Mouse (Mus musculus) erythroid progenitor cell, adult 5-6 weeks (primary cell): ENCODE data around the gene Fam151a. TPM values are rescaled to one million over a fixed set of nuclear protein-coding genes. Genes with fewer than 3 reads are reported as not detected.
A peak's percentile ranks its signal among the peaks of the same experiment; 100 is the strongest.
"Not testable (repeated sequence)": the region's sequence is repeated elsewhere in the genome, so short reads cannot be mapped to it uniquely, and the experiment has no call there.

Experiments
- ATAC-seq: replicated peaks from 2 replicates; pipeline ENCODE4 v1.8.0; 2016; ENCODE audit warnings: moderate number of reproducible peaks, mild to moderate bottlenecking, moderate TSS enrichment, inconsistent platforms; ENCODE audit not compliant: poor library complexity, low FRiP score, severe bottlenecking
- total RNA-seq, 2 experiments: library from RNA; stranded (forward) in 1 of 2; stranded (reverse) in 1 of 2; fragments of 150-400 nt in 1 of 2; fragments of 186-747, 209-891 nt in 1 of 2; gene quantifications; 2 replicates each; pipeline versions ENCODE4 v1.2.3 to v1.2.4; 2015 to 2017; ENCODE audit warnings: low replicate concordance in 2 of 2

The Fam151a gene
- not detected in 2 replicates for total RNA-seq (2015; ENCODE audit: low replicate concordance)
- total RNA-seq (2017; ENCODE audit: low replicate concordance), result not detected in 2 replicates

GRCm38 (mm10) chr4:106733636-106734035, at the start of gene Fam151a:
Fam151a (plus strand) TSS chr4:106733889.
- ATAC-seq, result no peak

- no peak for ATAC-seq
These were observed 44.9 kb upstream of the Fam151a start for GRCm38 (mm10) chr4:106688636-106689296.

GRCm38 (mm10) chr4:106693841-106694430, 39.8 kb upstream of the Fam151a start:
- no peak for ATAC-seq

GRCm38 (mm10) chr4:106699989-106700388, 33.7 kb upstream of the Fam151a start:
- ATAC-seq, result no peak

- no peak for ATAC-seq
These were observed 32.9 kb upstream of the Fam151a start for GRCm38 (mm10) chr4:106700798-106701197.

GRCm38 (mm10) chr4:106703956-106704355, 29.7 kb upstream of the Fam151a start:
- ATAC-seq, result no peak

- ATAC-seq, result no peak
These were observed 29.3 kb upstream of the Fam151a start for GRCm38 (mm10) chr4:106704416-106704815.

- no peak for ATAC-seq
These were observed 28.5 kb upstream of the Fam151a start for GRCm38 (mm10) chr4:106705096-106705665.

GRCm38 (mm10) chr4:106707957-106708356, 25.7 kb upstream of the Fam151a start:
- ATAC-seq, result no peak

- peak; percentile 74 for ATAC-seq
These were observed 25.3 kb upstream of the Fam151a start for GRCm38 (mm10) chr4:106708408-106708807.

GRCm38 (mm10) chr4:106713622-106714021, 20.1 kb upstream of the Fam151a start:
- ATAC-seq, result no peak

- ATAC-seq, result no peak
These were observed 13.1 kb upstream of the Fam151a start for GRCm38 (mm10) chr4:106720631-106721030.

- ATAC-seq, result no peak
These were observed 2.9 kb upstream of the Fam151a start, which contains the start of gene Mroh7 for GRCm38 (mm10) chr4:106730814-106731213. Mroh7 (minus strand) TSS chr4:106730925.

GRCm38 (mm10) chr4:106736884-106737283, 3.2 kb downstream of the Fam151a start:
- ATAC-seq, result not testable (repeated sequence)

GRCm38 (mm10) chr4:106737904-106738303, 4.2 kb downstream of the Fam151a start:
- ATAC-seq, result no peak

- ATAC-seq, result no peak
These were observed 12.2 kb downstream of the Fam151a start for GRCm38 (mm10) chr4:106745862-106746261.

- no peak for ATAC-seq
These were observed 13.4 kb downstream of the Fam151a start for GRCm38 (mm10) chr4:106747001-106747580.

- 0 out of 2 replicates have a peak, but pooled peaks have one; percentile 16 for ATAC-seq
These were observed 16.0 kb downstream of the Fam151a start for GRCm38 (mm10) chr4:106749699-106750098.

GRCm38 (mm10) chr4:106751726-106752125, 18.0 kb downstream of the Fam151a start:
- ATAC-seq, result no peak

- ATAC-seq, result no peak
These were observed 30.5 kb downstream of the Fam151a start for GRCm38 (mm10) chr4:106764166-106764565.

GRCm38 (mm10) chr4:106769306-106769705, 35.6 kb downstream of the Fam151a start:
- ATAC-seq, result no peak
